Mouse (Mus musculus) megakaryocyte, embryonic 14.5 days (primary cell): ENCODE data around the gene Efnb2.

Experiments used
- FLI1 ChIP-seq: IDR thresholded peaks from 2 replicates; pipeline ENCODE4 v1.6.1; 2012; ENCODE audit warnings: low read length, inconsistent platforms, mixed read lengths
- GATA1 ChIP-seq: IDR thresholded peaks from 3 replicates; pipeline ENCODE4 v1.6.1; 2012; ENCODE audit warnings: mixed read lengths, low read length, inconsistent platforms, borderline replicate concordance

DNA sequence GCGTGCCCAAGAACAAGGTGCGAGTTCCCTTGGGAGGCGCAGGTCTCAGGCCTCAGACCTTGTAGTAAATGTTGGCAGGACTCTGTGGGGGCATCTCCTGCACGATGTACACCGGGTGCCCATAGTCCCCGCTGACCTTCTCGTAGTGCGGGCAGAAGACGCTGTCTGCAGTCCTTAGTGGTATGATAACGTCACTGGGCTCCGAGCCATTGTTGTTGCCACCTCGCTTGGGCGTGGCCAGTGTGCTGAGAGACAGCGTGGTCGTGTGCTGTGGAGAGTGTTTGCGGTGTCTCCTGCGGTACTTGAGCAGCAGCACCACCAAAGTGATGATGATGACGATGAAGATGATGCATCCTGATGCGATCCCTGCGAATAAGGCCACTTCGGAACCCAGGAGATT, 40.5 kb downstream of the Efnb2 start:
- TF ChIP-seq FLI1 (no peak), GATA1 (no peak)
